Mouse (Mus musculus): Measurements from ENCODE around the gene Pde5a. TPM values are rescaled to one million over a fixed set of nuclear protein-coding genes. Genes with fewer than 3 reads are reported as not detected.

Pde5a gene
- total and polyA plus RNA-seq, 2 experiments from 2014 or later, result 1.00 to 6.1 TPM

- no peak overlapping the region for H3K27ac ChIP-seq (ENCODE audit: low read depth)
- TF ChIP-seq EP300 (IDR thresholded peaks at IDR 0.05; ENCODE audit: low read depth) (no peak), CTCF (IDR thresholded peaks at IDR 0.05; ENCODE audit: low read depth) (no peak)
- 69% methylated on average over 8 of the region's 8 CpGs for WGBS
Measured at GRCm38 (mm10) chr3:122763240-122763761, 34.6 kb downstream of the Pde5a start.

GRCm38 (mm10) chr3:122763768-122764167 lies 35.0 kb downstream of the Pde5a start:
- Histone ChIP-seq H3K27me3 (ENCODE audit: control insufficient read depth, insufficient read depth, low read length) (no peaks in the 10 kb centered on the region), H3K4me3 (ENCODE audit: low read depth, low read length) (no peak overlapping the region), H3K9ac (replicated peaks; ENCODE audit: low read depth, low read length) (no peak overlapping the region), H3K4me2 (ENCODE audit: low read depth, low read length) (no peak overlapping the region), H3K4me1 (ENCODE audit: control insufficient read depth, insufficient read depth) (no peaks in the 10 kb centered on the region), H3K9me3 (replicated peaks; ENCODE audit: control insufficient read depth, low read length) (no peaks in the 10 kb centered on the region), H3K36me3 (replicated peaks; ENCODE audit: control insufficient read depth, insufficient read depth, low read length) (no peaks in the 10 kb centered on the region), H3K27ac (ENCODE audit: low read depth) (no peak overlapping the region)
- WGBS, result 74% methylated on average over 14 of the region's 14 CpGs
- no peak for DNase-seq (ENCODE audit: low spot score)
- no peak for TF ChIP-seq CTCF (IDR thresholded peaks at IDR 0.05; ENCODE audit: low read depth)
- TF ChIP-seq EP300 (IDR thresholded peaks at IDR 0.05; ENCODE audit: low read depth), result no peak
- no peak for ATAC-seq (ENCODE audit: insufficient read depth, low read depth)

More at GRCm38 (mm10) chr3:122763240-122763761, 34.6 kb downstream of the Pde5a start:
- Histone ChIP-seq H3K4me3 (ENCODE audit: low read depth, low read length) (no peak overlapping the region), H3K4me2 (ENCODE audit: low read depth, low read length) (no peak overlapping the region), H3K9ac (replicated peaks; ENCODE audit: low read depth, low read length) (no peak overlapping the region), H3K9me3 (replicated peaks; ENCODE audit: control insufficient read depth, low read length) (no peaks in the 10 kb centered on the region), H3K4me1 (ENCODE audit: control insufficient read depth, insufficient read depth) (no peaks in the 10 kb centered on the region), H3K27me3 (ENCODE audit: control insufficient read depth, insufficient read depth, low read length) (no peaks in the 10 kb centered on the region), H3K36me3 (replicated peaks; ENCODE audit: control insufficient read depth, insufficient read depth, low read length) (no peaks in the 10 kb centered on the region)
- ATAC-seq (ENCODE audit: insufficient read depth, low read depth), result no peak
- DNase-seq (ENCODE audit: low spot score), result no peak

- WGBS, result 52% methylated on average over 4 of the region's 4 CpGs
- Histone ChIP-seq H3K27me3 (ENCODE audit: control insufficient read depth, insufficient read depth, low read length) (no peaks in the 10 kb centered on the region), H3K4me1 (ENCODE audit: control insufficient read depth, insufficient read depth) (no peaks in the 10 kb centered on the region), H3K9me3 (replicated peaks; ENCODE audit: control insufficient read depth, low read length) (no peaks in the 10 kb centered on the region), H3K9ac (replicated peaks; ENCODE audit: low read depth, low read length) (no peak overlapping the region), H3K27ac (ENCODE audit: low read depth) (no peak overlapping the region), H3K4me2 (ENCODE audit: low read depth, low read length) (no peak overlapping the region), H3K36me3 (replicated peaks; ENCODE audit: control insufficient read depth, insufficient read depth, low read length) (no peaks in the 10 kb centered on the region), H3K4me3 (ENCODE audit: low read depth, low read length) (no peak overlapping the region)
- TF ChIP-seq CTCF (IDR thresholded peaks at IDR 0.05; ENCODE audit: low read depth), result no peak
- TF ChIP-seq EP300 (IDR thresholded peaks at IDR 0.05; ENCODE audit: low read depth), result no peak
- ATAC-seq (ENCODE audit: insufficient read depth, low read depth) (no peak), DNase-seq (ENCODE audit: low spot score) (no peak)
Measured at GRCm38 (mm10) chr3:122766930-122767329, 38.2 kb downstream of the Pde5a start.

- WGBS, result 70% methylated on average over 5 of the region's 5 CpGs
- H3K9me3 ChIP-seq (replicated peaks; ENCODE audit: control insufficient read depth, low read length), result no peaks in the 10 kb centered on the region
- H3K4me1 ChIP-seq (ENCODE audit: control insufficient read depth, insufficient read depth), result no peaks in the 10 kb centered on the region
- ATAC-seq (ENCODE audit: insufficient read depth, low read depth) (no peak), DNase-seq (ENCODE audit: low spot score) (no peak)
- H3K27ac ChIP-seq (ENCODE audit: low read depth), result no peak overlapping the region
- no peak overlapping the region for H3K4me3 ChIP-seq (ENCODE audit: low read depth, low read length)
- no peak overlapping the region for H3K9ac ChIP-seq (replicated peaks; ENCODE audit: low read depth, low read length)
- H3K36me3 ChIP-seq (replicated peaks; ENCODE audit: control insufficient read depth, insufficient read depth, low read length), result no peaks in the 10 kb centered on the region
- no peak overlapping the region for H3K4me2 ChIP-seq (ENCODE audit: low read depth, low read length)
- H3K27me3 ChIP-seq (ENCODE audit: control insufficient read depth, insufficient read depth, low read length), result no peaks in the 10 kb centered on the region
- TF ChIP-seq EP300 (IDR thresholded peaks at IDR 0.05; ENCODE audit: low read depth), result no peak
- TF ChIP-seq CTCF (IDR thresholded peaks at IDR 0.05; ENCODE audit: low read depth), result no peak
Measured at GRCm38 (mm10) chr3:122767841-122768240, 39.1 kb downstream of the Pde5a start.

GRCm38 (mm10) chr3:122781417-122781816 lies 52.7 kb downstream of the Pde5a start:
- DNase-seq (ENCODE audit: low spot score) (no peak), ATAC-seq (ENCODE audit: insufficient read depth, low read depth) (no peak)
- H3K36me3 ChIP-seq (replicated peaks; ENCODE audit: control insufficient read depth, insufficient read depth, low read length), result no peaks in the 10 kb centered on the region
- no peak overlapping the region for H3K4me3 ChIP-seq (ENCODE audit: low read depth, low read length)
- H3K9ac ChIP-seq (replicated peaks; ENCODE audit: low read depth, low read length), result no peak overlapping the region
- WGBS, result 61% methylated on average over 6 of the region's 6 CpGs
- H3K4me2 ChIP-seq (ENCODE audit: low read depth, low read length), result no peak overlapping the region
- H3K27me3 ChIP-seq (ENCODE audit: control insufficient read depth, insufficient read depth, low read length), result no peaks in the 10 kb centered on the region
- H3K27ac ChIP-seq (ENCODE audit: low read depth), result no peak overlapping the region
- H3K4me1 ChIP-seq (ENCODE audit: control insufficient read depth, insufficient read depth), result no peaks in the 10 kb centered on the region
- TF ChIP-seq CTCF (IDR thresholded peaks at IDR 0.05; ENCODE audit: low read depth), result no peak
- TF ChIP-seq EP300 (IDR thresholded peaks at IDR 0.05; ENCODE audit: low read depth), result no peak
- no peaks in the 10 kb centered on the region for H3K9me3 ChIP-seq (replicated peaks; ENCODE audit: control insufficient read depth, low read length)

GRCm38 (mm10) chr3:122784245-122784644 lies 55.5 kb downstream of the Pde5a start:
- Histone ChIP-seq H3K36me3 (replicated peaks; ENCODE audit: control insufficient read depth, insufficient read depth, low read length) (no peaks in the 10 kb centered on the region), H3K9me3 (replicated peaks; ENCODE audit: control insufficient read depth, low read length) (no peaks in the 10 kb centered on the region), H3K9ac (replicated peaks; ENCODE audit: low read depth, low read length) (no peak overlapping the region), H3K27ac (ENCODE audit: low read depth) (no peak overlapping the region), H3K4me1 (ENCODE audit: control insufficient read depth, insufficient read depth) (no peaks in the 10 kb centered on the region), H3K4me2 (ENCODE audit: low read depth, low read length) (no peak overlapping the region), H3K4me3 (ENCODE audit: low read depth, low read length) (no peak overlapping the region), H3K27me3 (ENCODE audit: control insufficient read depth, insufficient read depth, low read length) (no peaks in the 10 kb centered on the region)
- no peak for TF ChIP-seq EP300 (IDR thresholded peaks at IDR 0.05; ENCODE audit: low read depth)
- peak; percentile 45 for TF ChIP-seq CTCF (IDR thresholded peaks at IDR 0.05; ENCODE audit: low read depth)
- no peak for ATAC-seq (ENCODE audit: insufficient read depth, low read depth)
- DNase-seq (ENCODE audit: low spot score), result peak; percentile 34
- 31% methylated on average over 1 of the region's 1 CpGs for WGBS
